Mouse (Mus musculus) myocyte (in vitro differentiated cells): ENCODE measurements around the gene Uvrag.

Source experiments
- CEBPB ChIP-seq: IDR thresholded peaks from 2 replicates; pipeline ENCODE4 v1.6.1; 2011; ENCODE audit warnings: mild to moderate bottlenecking, moderate library complexity; ENCODE audit not compliant: poor library complexity, insufficient read depth, severe bottlenecking
- E2F4 ChIP-seq: IDR thresholded peaks from one replicate; pipeline ENCODE4 v1.6.1; 2011; ENCODE audit warnings: mild to moderate bottlenecking, control low read depth, moderate library complexity; ENCODE audit not compliant: insufficient read depth
- MAX ChIP-seq: IDR thresholded peaks from one replicate; pipeline ENCODE4 v1.6.1; 2011; ENCODE audit warnings: low read depth, mild to moderate bottlenecking, control low read depth
- MYOD1 ChIP-seq, 3 experiments: IDR thresholded peaks; one replicate each; pipeline ENCODE4 v1.6.1; 2011; ENCODE audit warnings: control low read depth in 2 of 3, low read depth in 2 of 3, mild to moderate bottlenecking in 2 of 3, moderate library complexity in 1 of 3; ENCODE audit not compliant: insufficient read length in 2 of 3, control insufficient read depth in 1 of 3
- MYOG ChIP-seq, 3 experiments: IDR thresholded peaks; one replicate each; pipeline ENCODE4 v1.6.1; 2011; ENCODE audit warnings: control low read depth in 2 of 3, low read depth in 2 of 3, mild to moderate bottlenecking in 2 of 3; ENCODE audit not compliant: insufficient read length in 2 of 3, control insufficient read depth in 1 of 3, insufficient read depth in 1 of 3
- POLR2A ChIP-seq: IDR thresholded peaks from one replicate; pipeline ENCODE4 v1.6.1; 2011; ENCODE audit warnings: low read depth, mild to moderate bottlenecking, control low read depth, moderate library complexity; ENCODE audit not compliant: insufficient read length
- POLR2AphosphoS2 ChIP-seq: IDR thresholded peaks from one replicate; pipeline ENCODE4 v1.6.1; 2011; ENCODE audit warnings: low read depth, control low read depth; ENCODE audit not compliant: insufficient read length
- REST ChIP-seq: IDR thresholded peaks from one replicate; pipeline ENCODE4 v1.6.1; 2011; ENCODE audit warnings: mild to moderate bottlenecking, control low read depth, moderate library complexity; ENCODE audit not compliant: insufficient read depth, insufficient read length
- SRF ChIP-seq: IDR thresholded peaks from one replicate; pipeline ENCODE4 v1.6.1; 2011; ENCODE audit warnings: low read depth; ENCODE audit not compliant: control insufficient read depth, insufficient read length
- TCF12 ChIP-seq: IDR thresholded peaks from one replicate; pipeline ENCODE4 v1.6.1; 2011; ENCODE audit warnings: mild to moderate bottlenecking, control low read depth; ENCODE audit not compliant: poor library complexity, insufficient read depth, severe bottlenecking
- TCF3 ChIP-seq: IDR thresholded peaks from one replicate; pipeline ENCODE4 v1.6.1; 2011; ENCODE audit warnings: low read depth, control low read depth; ENCODE audit not compliant: insufficient read length
- USF1 ChIP-seq: IDR thresholded peaks from one replicate; pipeline ENCODE4 v1.6.1; 2011; ENCODE audit warnings: low read depth, mild to moderate bottlenecking, control low read depth, moderate library complexity

- TF ChIP-seq POLR2A (no peak), MYOD1 (IDR thresholded peaks at IDR 0.05; ENCODE audit: control insufficient read depth in 1 of 3, insufficient read length in 2 of 3, low read depth in 2 of 3) (no peak), POLR2AphosphoS2 (no peak), MAX (no peak), USF1 (no peak), E2F4 (no peak), MYOG (IDR thresholded peaks at IDR 0.05; ENCODE audit: control insufficient read depth in 1 of 3, insufficient read depth in 1 of 3, insufficient read length in 2 of 3, low read depth in 2 of 3) (no peak), CEBPB (no peak), REST (no peak), TCF3 (no peak), SRF (no peak), TCF12 (no peak)
Measured at GRCm38 (mm10) chr7:98985489-98985888, 155.5 kb downstream of the Uvrag start.
